Mouse (Mus musculus) hindbrain, embryonic 16.5 days (tissue): ENCODE data around the gene Cpne4. TPM values are rescaled to one million over a fixed set of nuclear protein-coding genes. Genes with fewer than 3 reads are reported as not detected.

Experiments
- ATAC-seq: fragments of 200-750 bp; cut with Nextera tagmentation; 2 replicates; pipeline ENCODE4 v1.8.0; 2017; ENCODE audit warnings: moderate TSS enrichment, moderate library complexity
- H3K27ac ChIP-seq: fragments of 300-500 bp; sonication (generic); 2 replicates; pipeline ENCODE4 v1.5.1; 2014; ENCODE audit warnings: low read depth, mild to moderate bottlenecking, control low read depth, low read length, moderate library complexity
- H3K27me3 ChIP-seq: fragments of 300-500 bp; sonication (generic); replicated peaks from 2 replicates; pipeline ENCODE4 v1.6.1; 2014; ENCODE audit warnings: low read length; ENCODE audit not compliant: control insufficient read depth, insufficient read depth
- H3K36me3 ChIP-seq: fragments of 300-500 bp; sonication (generic); 2 replicates; pipeline ENCODE4 v1.6.1; 2014; ENCODE audit warnings: mild to moderate bottlenecking, low read length, moderate library complexity, mixed read lengths; ENCODE audit not compliant: control insufficient read depth, insufficient read depth
- H3K4me1 ChIP-seq: fragments of 300-500 bp; sonication (generic); 2 replicates; pipeline ENCODE4 v1.6.1; 2014; ENCODE audit warnings: low read depth, low read length; ENCODE audit not compliant: control insufficient read depth, insufficient read depth
- H3K4me2 ChIP-seq: fragments of 300-500 bp; sonication (generic); 2 replicates; pipeline ENCODE4 v1.6.1; 2014; ENCODE audit warnings: mild to moderate bottlenecking, low read length, control low read depth, moderate library complexity
- H3K4me3 ChIP-seq: fragments of 300-500 bp; sonication (generic); 2 replicates; pipeline ENCODE4 v1.5.1; 2014; ENCODE audit warnings: mild to moderate bottlenecking, low read length, control low read depth, moderate library complexity
- H3K9ac ChIP-seq: fragments of 300-500 bp; sonication (generic); 2 replicates; pipeline ENCODE4 v1.6.1; 2014; ENCODE audit warnings: low read depth, mild to moderate bottlenecking, control low read depth, low read length, moderate library complexity
- H3K9me3 ChIP-seq: fragments of 300-500 bp; sonication (generic); 2 replicates; pipeline ENCODE4 v1.6.1; 2014; ENCODE audit warnings: mild to moderate bottlenecking, low read length, moderate library complexity; ENCODE audit not compliant: control insufficient read depth
- WGBS: fragments of 180-500 bp; shearing (Covaris S2); extraction: QIAGEN DNeasy Blood & Tissue Kit; methylation state at CpG from one replicate; pipeline ENCODE4 v1.1.7; 2014; 5-methylcytosine and 5-hydroxymethylcytosine counted together
- polyA plus RNA-seq: library from polyadenylated mRNA; unstranded; fragments of >200 nt; fragmentation: Nextera tagmentation; extraction: Ambion mirVana; gene quantifications from 2 replicates; pipeline ENCODE4 v1.2.1, GENCODE M21; 2015

Gene Cpne4
- polyA plus RNA-seq, 1 experiment from 2014 or later, result 13.0 TPM

GRCm38 (mm10) chr9:104581921-104582624 is 35.0 kb downstream of the Cpne4 start:
- Histone ChIP-seq H3K4me3 (no peak overlapping the region), H3K9ac (no peak overlapping the region), H3K27me3 (no peaks in the 10 kb centered on the region; the same call in none of the 2 replicates), H3K4me1 (no peaks in the 10 kb centered on the region), H3K36me3 (no peaks in the 10 kb centered on the region), H3K9me3 (no peaks in the 10 kb centered on the region), H3K27ac (no peak overlapping the region), H3K4me2 (no peak overlapping the region)
- ATAC-seq, result no peak
- WGBS, result 78% methylated on average over 6 of the region's 6 CpGs

- Histone ChIP-seq H3K4me2 (no peak overlapping the region), H3K27me3 (no peaks in the 10 kb centered on the region; the same call in none of the 2 replicates), H3K4me3 (no peak overlapping the region), H3K9ac (no peak overlapping the region), H3K9me3 (no peaks in the 10 kb centered on the region), H3K27ac (no peak overlapping the region), H3K4me1 (no peaks in the 10 kb centered on the region), H3K36me3 (no peaks in the 10 kb centered on the region)
- 53% methylated on average over 6 of the region's 6 CpGs for WGBS
- no peak for ATAC-seq
These were observed 35.6 kb downstream of the Cpne4 start for GRCm38 (mm10) chr9:104582675-104583074.

- H3K9me3 ChIP-seq, result no peaks in the 10 kb centered on the region
- H3K4me3 ChIP-seq, result no peak overlapping the region
- WGBS, result 34% methylated on average over 5 of the region's 5 CpGs
- no peaks in the 10 kb centered on the region for H3K27me3 ChIP-seq
- 0 out of 2 replicates have a peak overlapping the region, but pooled peaks have one; percentile 21 for H3K27ac ChIP-seq
- no peak overlapping the region for H3K9ac ChIP-seq
- H3K36me3 ChIP-seq, result no peaks in the 10 kb centered on the region
- no peak overlapping the region for H3K4me2 ChIP-seq
- peak; percentile 88 for ATAC-seq
- H3K4me1 ChIP-seq, result peaks cover 4% of the 10 kb centered on the region
These were observed 47.5 kb downstream of the Cpne4 start for GRCm38 (mm10) chr9:104594550-104594949.

- ATAC-seq, result no peak; the same call in 1 of the 2 replicates
These were observed 47.9 kb downstream of the Cpne4 start for GRCm38 (mm10) chr9:104594979-104595378.

GRCm38 (mm10) chr9:104612523-104612922 is 65.4 kb downstream of the Cpne4 start:
- H3K36me3 ChIP-seq, result no peaks in the 10 kb centered on the region
- H3K4me1 ChIP-seq, result no peaks in the 10 kb centered on the region
- no peaks in the 10 kb centered on the region for H3K9me3 ChIP-seq
- no peak overlapping the region for H3K27ac ChIP-seq
- ATAC-seq, result no peak
- no peak overlapping the region for H3K4me2 ChIP-seq
- H3K9ac ChIP-seq, result no peak overlapping the region
- H3K27me3 ChIP-seq, result no peaks in the 10 kb centered on the region
- 82% methylated on average over 6 of the region's 6 CpGs for WGBS
- no peak overlapping the region for H3K4me3 ChIP-seq

More at GRCm38 (mm10) chr9:104594979-104595378, 47.9 kb downstream of the Cpne4 start:
- H3K9ac ChIP-seq, result no peak overlapping the region
- H3K27me3 ChIP-seq, result no peaks in the 10 kb centered on the region
- H3K36me3 ChIP-seq, result no peaks in the 10 kb centered on the region
- no peak overlapping the region for H3K4me2 ChIP-seq
- no peak overlapping the region for H3K4me3 ChIP-seq
- 0 out of 2 replicates have a peak overlapping the region, but pooled peaks have one; percentile 21 for H3K27ac ChIP-seq
- 50% methylated on average over 2 of the region's 2 CpGs for WGBS
- no peaks in the 10 kb centered on the region for H3K9me3 ChIP-seq
- H3K4me1 ChIP-seq, result peaks cover 4% of the 10 kb centered on the region

- no peak overlapping the region for H3K9ac ChIP-seq
- no peaks in the 10 kb centered on the region for H3K9me3 ChIP-seq
- WGBS, result 56% methylated on average over 6 of the region's 6 CpGs
- no peaks in the 10 kb centered on the region for H3K27me3 ChIP-seq
- H3K27ac ChIP-seq, result no peak overlapping the region
- no peak overlapping the region for H3K4me2 ChIP-seq
- no peaks in the 10 kb centered on the region for H3K36me3 ChIP-seq
- H3K4me3 ChIP-seq, result no peak overlapping the region
- no peak for ATAC-seq
- no peaks in the 10 kb centered on the region for H3K4me1 ChIP-seq
These were observed 69.6 kb downstream of the Cpne4 start for GRCm38 (mm10) chr9:104616691-104617090.

- 66% methylated on average over 4 of the region's 4 CpGs for WGBS
- no peak overlapping the region for H3K4me3 ChIP-seq
- no peak overlapping the region for H3K4me2 ChIP-seq
- H3K4me1 ChIP-seq, result no peaks in the 10 kb centered on the region
- H3K27ac ChIP-seq, result no peak overlapping the region
- no peaks in the 10 kb centered on the region for H3K27me3 ChIP-seq
- no peak for ATAC-seq
- no peak overlapping the region for H3K9ac ChIP-seq
- no peaks in the 10 kb centered on the region for H3K9me3 ChIP-seq
- no peaks in the 10 kb centered on the region for H3K36me3 ChIP-seq
These were observed 76.5 kb downstream of the Cpne4 start for GRCm38 (mm10) chr9:104623564-104623963.

- Histone ChIP-seq H3K4me3 (no peak overlapping the region), H3K27ac (no peak overlapping the region), H3K36me3 (no peaks in the 10 kb centered on the region), H3K9me3 (no peaks in the 10 kb centered on the region), H3K27me3 (no peaks in the 10 kb centered on the region), H3K4me2 (no peak overlapping the region), H3K4me1 (no peaks in the 10 kb centered on the region), H3K9ac (no peak overlapping the region)
- no peak for ATAC-seq
- 56% methylated on average over 7 of the region's 7 CpGs for WGBS
These were observed 80.7 kb downstream of the Cpne4 start for GRCm38 (mm10) chr9:104627816-104628215.

GRCm38 (mm10) chr9:104629282-104629681 is 82.2 kb downstream of the Cpne4 start:
- no peaks in the 10 kb centered on the region for H3K9me3 ChIP-seq
- no peak for ATAC-seq
- H3K27me3 ChIP-seq, result no peaks in the 10 kb centered on the region
- H3K4me2 ChIP-seq, result no peak overlapping the region
- 87% methylated on average over 7 of the region's 7 CpGs for WGBS
- no peaks in the 10 kb centered on the region for H3K4me1 ChIP-seq
- no peak overlapping the region for H3K27ac ChIP-seq
- no peaks in the 10 kb centered on the region for H3K36me3 ChIP-seq
- H3K9ac ChIP-seq, result no peak overlapping the region
- no peak overlapping the region for H3K4me3 ChIP-seq
